Mouse (Mus musculus) embryo, embryonic 11 days (tissue): ENCODE measurements around the gene Ccdc106.
A peak's percentile ranks its signal among the peaks of the same experiment; 100 is the strongest.
"Not testable (repeated sequence)": the region's sequence is repeated elsewhere in the genome, so short reads cannot be mapped to it uniquely, and the experiment has no call there.

Experiments
- DNase-seq: peaks from one replicate; pipeline ENCODE4 v3.0.0-alpha.2; 2015

The Ccdc106 gene

DNA sequence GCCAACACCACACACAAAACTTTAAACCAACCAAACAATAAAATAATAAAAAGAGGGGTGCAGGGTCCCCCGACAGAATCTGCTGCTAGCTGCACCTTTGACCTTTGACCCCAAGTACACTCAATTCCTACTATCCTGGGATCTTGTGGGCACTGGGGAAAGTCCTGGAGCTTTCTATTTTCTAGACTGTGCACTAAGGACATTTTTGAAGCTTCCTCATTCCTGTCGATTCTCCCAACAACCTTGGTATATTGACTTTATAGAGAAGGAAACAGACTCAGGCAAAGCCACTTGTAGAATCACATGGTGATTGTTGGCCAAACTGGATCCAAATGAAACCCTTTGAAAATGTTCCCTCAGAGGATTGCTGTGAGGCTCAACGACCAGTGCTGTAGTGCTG lies 4.3 kb upstream of the Ccdc106 start:
- DNase-seq = no peak

DNA sequence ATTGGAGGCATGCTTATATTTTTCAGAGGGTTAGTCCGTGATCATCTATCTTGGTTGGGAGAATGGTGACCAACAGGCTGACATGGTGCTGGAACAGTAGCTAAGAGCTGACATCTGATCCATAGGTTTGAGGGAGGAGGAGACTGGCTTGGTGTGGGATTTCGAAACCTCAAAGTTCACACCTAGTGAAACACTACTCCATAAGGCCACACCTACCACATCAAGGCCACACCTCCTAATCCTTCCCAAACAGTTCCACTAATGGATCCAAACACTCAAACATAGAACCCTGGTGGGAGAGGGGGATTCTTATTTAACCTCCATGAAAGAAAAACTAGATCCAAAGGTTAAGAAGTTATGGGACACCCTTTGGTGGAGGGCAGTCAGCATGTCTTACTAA lies 3.4 kb upstream of the Ccdc106 start:
- no peak for DNase-seq

DNA sequence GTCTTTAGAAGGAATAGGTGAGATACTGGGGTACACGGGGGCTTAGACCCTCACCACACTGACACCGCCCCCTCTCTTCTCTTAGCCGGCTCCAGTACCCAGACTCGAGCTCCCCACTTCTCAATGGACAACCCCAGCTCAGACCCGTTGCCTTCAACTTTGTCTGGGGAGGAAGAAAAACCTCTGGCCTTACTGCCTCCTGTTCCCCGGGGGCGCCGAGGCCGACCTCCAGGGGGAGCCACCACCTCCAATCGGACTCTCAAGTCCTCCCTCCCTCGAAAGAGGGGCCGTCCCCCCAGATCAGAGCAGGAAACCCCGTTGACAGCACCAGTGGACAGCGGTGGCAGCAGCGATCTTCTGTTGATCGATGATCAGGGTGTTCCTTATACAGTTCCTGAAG lies 3.0 kb upstream of the Ccdc106 start:
- DNase-seq = no peak

DNA sequence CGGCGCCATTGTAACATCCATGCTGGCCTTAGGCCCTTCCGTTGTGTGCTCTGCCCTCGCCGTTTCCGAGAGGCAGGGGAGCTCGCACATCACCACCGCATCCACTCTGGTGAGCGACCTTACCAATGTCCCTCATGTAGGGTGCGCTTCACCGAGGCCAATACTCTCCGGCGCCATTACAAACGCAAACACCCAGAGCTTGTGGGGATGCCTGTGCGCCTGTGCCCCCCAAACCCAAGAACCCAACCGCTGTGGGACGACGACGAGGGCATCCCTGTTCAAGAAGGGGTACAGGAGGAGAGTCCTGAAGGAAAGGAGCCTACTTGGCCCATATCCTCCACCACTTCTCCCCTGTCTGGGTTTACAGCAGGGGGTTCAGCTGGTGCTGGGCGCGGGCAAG lies 2.4 kb upstream of the Ccdc106 start:
- DNase-seq = no peak

DNA sequence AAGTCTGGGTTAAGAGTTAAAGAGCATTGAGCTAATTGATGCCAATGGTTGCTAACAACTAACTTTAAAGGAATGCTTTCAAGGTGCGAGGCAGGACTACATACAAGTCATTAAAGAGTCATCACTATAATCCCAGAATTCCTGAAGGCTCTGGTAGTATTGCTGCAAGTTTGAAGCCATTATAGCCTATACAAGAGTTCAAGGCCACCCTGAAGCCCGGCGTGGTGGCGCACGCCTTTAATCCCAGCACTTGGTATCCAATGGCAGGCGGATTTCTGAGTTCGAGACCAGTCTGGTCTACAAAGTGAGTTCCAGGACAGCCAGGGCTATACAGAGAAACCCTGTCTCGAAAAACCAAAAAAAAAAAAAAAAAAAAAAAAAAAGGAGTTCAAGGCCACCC lies 777 bp upstream of the Ccdc106 start:
- DNase-seq = not testable (repeated sequence)

DNA sequence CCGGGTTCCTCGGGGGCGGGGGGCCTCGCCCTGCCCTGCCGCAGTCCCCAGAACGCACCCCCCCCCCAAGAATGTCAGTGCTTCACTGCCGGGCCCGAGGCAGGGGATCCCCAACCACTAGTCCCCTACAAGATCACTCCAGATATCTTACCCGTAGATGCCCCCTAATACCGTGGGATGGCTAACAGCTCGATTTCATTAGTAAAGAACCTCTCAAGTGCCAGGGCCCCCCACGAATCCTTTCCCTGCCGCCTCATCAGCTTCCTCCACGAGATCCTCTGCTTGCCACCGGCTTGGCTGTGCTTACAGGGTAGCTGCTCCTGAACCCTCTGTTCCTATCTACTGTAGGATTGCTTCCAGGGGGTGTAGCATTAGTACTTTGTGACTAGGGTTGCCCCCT lies 332 bp downstream of the Ccdc106 start:
- no peak for DNase-seq

DNA sequence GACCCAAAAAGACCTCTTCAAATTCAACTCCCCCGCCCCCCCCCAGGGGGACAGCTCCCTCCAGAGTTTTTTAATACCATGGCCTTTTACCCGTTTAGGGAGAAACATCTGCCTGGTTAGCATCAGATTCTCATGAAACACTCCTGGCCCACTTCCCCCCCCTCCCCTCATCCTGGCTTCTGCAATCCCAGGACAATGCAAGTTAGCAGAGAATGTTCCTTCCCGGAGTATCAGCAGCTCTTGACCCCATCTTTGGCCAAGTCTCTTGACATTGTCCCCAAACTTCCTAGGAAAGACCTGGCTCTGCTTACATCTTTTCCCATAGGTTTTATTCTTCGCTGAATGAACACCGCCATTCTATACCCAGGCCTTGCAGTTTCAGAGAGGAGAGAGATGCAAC lies 844 bp downstream of the Ccdc106 start:
- DNase-seq = no peak

DNA sequence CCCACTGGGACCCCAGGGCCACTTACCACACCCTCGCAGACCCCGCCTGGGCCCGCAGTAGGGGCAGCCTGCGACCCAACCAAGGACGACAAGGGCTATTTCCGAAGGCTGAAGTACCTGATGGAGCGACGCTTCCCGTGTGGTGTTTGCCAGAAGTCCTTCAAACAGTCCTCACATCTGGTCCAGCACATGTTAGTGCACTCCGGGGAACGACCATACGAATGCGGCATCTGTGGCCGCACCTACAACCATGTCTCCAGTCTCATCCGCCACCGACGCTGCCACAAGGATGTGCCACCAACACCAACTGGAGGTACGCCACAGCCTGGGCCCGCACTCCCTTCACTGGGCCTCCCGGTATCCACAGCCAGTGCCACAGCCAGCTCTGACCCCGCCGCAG lies 9.2 kb downstream of the Ccdc106 start:
- DNase-seq = no peak

DNA sequence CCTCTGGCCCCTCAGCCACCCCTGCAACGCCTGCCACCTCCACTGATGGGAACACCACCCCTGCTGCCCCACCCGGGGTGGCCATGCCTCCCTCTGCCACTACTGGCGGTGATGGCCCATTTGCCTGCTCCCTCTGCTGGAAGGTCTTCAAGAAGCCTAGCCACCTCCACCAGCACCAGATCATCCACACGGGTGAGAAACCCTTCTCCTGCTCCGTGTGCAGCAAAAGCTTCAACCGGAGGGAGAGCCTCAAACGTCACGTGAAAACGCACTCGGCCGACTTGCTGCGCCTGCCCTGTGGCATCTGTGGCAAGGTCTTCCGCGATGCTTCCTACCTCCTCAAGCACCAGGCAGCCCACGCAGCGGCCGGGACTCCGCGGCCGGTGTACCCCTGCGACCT lies 9.6 kb downstream of the Ccdc106 start:
- DNase-seq = no peak

DNA sequence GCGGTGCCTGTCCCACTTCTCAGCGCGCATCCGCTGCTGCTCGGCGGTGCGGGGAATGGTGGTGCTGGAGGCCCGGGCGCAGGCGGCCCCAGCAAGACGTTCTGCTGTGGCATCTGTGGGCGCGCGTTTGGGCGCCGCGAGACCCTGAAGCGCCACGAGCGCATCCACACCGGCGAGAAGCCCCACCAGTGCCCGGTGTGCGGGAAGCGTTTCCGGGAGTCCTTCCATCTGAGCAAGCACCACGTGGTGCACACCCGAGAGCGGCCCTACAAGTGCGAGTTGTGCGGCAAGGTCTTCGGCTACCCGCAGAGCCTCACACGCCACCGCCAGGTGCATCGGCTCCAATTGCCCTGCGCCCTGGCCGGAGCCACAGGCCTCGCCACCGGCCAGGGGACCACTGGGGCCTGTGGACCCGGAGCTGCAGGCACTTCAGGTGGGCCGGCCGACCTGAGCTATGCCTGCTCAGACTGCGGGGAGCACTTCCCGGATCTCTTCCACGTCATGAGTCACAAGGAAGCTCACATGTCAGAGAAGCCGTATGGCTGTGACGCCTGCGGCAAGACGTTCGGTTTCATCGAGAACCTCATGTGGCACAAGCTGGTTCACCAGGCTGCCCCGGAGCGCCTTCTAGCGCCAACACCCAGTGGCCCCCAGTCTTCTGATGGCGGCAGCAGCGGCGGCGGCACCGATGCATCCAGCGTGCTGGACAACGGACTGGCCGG lies 10.4 kb downstream of the Ccdc106 start:
- no peak for DNase-seq

DNA sequence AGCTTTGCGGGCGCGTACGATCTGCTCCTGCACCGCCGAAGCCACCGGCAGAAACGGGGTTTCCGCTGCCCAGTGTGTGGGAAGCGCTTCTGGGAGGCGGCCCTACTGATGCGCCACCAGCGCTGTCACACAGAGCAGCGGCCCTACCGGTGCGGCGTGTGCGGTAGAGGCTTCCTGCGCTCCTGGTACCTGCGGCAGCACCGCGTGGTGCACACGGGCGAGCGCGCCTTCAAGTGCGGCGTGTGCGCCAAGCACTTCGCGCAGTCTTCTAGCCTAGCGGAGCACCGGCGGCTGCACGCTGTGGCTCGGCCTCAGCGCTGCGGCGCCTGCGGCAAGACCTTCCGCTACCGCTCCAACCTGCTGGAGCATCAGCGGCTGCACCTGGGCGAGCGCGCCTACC lies 11.1 kb downstream of the Ccdc106 start:
- no peak for DNase-seq

DNA sequence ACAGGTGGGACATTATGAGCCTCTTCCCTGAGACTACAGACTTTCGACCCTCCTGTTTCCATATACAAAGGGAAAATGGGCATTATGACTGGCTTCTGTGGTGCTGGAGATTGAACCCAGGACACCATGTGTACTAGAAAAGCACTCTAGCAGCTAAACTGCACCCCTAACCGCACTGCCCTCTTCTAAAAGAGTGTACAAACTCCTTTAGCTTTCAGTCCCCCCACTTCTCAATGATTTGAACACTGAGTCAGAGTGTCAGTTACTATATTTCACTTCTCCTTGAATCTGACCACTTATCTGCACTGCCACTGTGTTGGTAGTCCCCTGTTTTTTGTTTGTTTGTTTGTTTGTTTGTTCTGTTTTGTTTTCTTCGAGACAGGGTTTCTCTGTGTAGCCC lies 13.5 kb downstream of the Ccdc106 start, which contains the start of gene 4632433K11Rik:
4632433K11Rik (plus strand) TSS at position 301 of the 400 bp plus-strand sequence.
- no peak for DNase-seq

DNA sequence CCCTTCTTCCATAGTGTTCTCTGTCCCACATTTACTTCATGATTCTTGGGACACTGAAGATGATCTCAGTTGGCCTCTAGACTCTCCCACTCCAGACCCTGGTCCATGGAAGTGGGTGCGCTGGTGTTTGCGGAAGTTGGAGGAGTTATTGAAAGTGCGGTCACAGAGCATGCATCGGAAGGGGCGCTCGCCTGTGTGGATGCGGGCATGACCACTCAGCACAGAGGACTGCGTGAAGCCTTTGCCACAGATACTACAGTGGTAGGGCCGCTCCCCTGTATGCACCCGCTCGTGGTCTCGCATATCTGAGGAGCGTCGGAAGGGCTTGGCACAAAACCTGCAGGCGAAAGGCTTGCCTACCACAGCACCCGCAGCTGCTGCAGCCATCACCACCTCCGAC lies 15.3 kb downstream of the Ccdc106 start:
- no peak for DNase-seq

DNA sequence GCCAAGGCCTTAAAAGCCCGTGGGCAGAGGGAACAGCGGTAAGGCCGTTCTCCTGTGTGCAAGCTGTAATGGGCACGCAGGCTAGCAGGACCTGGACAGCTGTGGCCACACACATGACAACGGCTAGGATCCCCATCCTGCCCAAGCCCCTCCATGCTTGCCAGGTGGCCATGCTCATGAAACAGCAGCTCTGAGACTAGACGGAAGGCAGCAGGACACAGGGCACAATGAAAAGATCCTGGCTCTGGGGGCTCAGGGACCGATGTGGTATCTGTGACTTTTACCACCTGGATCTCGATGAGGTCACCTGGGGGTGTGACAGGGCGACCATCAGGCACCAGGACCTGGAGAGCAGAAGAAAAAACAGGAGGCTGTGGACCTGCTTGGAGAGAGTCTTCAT lies 15.8 kb downstream of the Ccdc106 start:
- no peak for DNase-seq

DNA sequence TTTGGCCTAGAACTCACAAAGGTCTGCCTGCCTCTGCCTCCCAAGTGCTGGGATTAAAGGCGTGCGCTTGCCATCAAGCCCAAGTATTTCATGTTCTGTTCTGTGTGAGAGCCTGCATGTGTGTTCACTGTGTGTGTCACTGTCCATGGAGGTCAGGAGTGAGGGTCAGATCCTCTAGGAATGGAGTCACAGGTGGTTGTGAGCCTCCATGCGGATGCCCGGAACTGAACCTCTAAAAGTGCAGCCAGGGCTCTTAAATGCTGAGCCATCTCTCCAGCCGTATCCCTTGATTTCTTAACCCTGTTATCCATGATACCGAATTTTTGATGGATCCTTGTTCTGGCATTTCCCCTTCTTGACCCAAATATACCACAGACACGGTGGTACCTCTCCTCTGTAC lies 16.7 kb downstream of the Ccdc106 start:
- no peak for DNase-seq

DNA sequence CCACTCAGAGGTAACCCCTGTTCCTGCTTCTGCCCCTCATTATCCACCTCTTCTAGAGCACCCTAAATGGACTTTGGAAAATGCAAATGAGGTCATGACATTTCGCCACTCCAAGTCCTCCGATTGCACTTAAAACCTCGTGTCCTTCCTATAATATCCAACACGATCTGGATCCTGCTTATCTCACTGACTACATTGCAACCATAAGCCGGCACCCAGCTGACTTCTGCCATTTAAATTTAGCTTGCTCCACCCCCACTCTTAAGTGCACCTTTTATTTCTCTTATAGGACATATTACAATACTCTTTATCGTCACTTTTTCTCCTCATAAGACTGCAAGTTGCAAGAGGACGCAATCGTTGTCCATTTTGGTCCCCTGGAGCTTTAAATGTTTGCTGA lies 17.1 kb downstream of the Ccdc106 start:
- no peak for DNase-seq

DNA sequence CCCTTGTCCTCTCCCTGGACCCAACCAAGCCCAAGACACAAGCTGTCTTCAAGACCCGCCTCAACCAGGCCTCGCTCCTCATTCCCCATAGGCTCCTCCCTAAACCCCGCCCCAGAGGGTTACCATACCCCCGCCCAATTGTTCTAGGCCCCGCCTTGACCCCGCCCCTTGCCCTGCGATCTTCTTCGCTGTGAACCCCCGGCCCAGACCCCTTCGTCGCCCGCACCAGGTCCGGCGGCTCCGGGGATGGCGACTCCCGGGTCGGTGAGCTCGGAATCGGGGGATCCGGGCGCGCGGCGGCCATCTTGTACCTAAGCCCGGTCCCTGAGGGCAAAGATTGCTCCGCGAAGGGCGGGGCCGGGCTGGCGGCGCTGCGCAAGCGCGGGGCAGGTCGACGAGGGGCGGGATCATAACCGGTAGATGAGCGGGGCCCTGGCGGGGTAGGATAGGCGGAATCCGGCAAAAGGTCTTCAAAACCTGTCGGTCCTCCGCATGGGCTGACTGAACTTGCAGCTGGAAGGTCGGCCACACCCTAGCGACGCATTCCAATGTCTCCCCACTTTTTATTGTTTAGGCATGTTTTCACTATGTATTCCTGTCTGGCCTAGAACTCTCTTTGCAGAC lies 17.9 kb downstream of the Ccdc106 start, which contains the start of gene Zfp784:
Zfp784 (minus strand) TSS at position 338 of the 624 bp plus-strand sequence.
- DNase-seq = peak; percentile 94

DNA sequence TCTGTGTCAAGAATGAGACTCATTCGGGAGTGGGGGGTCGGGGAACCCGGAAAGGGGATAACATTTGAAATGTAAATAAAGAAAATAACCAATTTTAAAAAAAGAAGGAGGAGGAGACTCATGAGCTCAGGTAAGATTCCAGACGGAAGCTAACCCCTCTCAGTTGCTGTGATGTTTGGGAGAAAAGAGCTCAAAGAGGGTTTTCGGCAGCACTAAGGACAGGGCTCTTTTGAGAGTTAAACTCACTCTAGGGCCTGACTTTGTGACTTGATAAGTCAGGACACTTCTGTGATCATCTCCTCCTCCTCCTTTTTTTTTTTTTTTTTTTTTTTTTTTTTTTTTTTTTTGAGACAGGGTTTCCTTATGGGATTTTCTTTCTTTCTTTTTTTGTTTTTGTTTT lies 18.6 kb downstream of the Ccdc106 start:
- no peak for DNase-seq

DNA sequence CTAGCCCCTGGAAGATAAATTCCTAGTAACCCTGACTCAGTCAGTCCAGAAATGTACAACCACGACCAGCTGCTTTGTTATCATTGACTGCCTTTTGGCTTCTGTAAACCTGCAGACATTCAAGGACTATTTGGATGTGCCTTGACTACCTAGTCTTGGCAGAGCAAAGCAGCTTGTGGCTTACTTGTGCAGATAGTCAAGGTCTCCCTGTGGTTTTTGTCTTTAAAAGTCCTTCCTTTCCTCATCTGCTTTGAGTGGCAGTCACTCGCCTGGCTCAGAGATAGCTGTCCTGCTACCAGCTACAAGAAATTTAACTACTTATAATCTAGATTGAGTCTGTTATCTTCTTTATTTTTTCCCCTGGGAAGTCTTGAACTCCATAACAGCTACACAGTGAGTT lies 24.6 kb downstream of the Ccdc106 start:
- no peak for DNase-seq

DNA sequence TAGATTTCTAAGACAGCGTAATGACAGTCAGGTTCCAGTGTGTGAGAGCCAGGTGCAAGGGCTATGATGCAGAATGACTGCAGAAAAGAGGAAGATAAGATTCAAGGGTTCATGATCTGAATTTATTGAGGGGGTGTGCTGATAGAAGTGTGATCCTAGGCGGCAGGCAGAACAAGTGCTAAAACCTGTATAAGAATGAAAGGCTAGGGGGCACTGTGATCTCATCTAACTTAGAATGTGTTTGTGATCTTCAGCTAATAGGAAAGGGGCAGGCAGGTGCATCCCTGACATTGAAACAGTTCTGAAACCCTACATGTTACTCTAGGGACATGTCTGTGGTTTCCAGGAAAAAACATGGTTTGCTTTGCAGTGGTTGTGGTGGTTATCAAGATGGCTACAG lies 25.8 kb downstream of the Ccdc106 start:
- DNase-seq = no peak

DNA sequence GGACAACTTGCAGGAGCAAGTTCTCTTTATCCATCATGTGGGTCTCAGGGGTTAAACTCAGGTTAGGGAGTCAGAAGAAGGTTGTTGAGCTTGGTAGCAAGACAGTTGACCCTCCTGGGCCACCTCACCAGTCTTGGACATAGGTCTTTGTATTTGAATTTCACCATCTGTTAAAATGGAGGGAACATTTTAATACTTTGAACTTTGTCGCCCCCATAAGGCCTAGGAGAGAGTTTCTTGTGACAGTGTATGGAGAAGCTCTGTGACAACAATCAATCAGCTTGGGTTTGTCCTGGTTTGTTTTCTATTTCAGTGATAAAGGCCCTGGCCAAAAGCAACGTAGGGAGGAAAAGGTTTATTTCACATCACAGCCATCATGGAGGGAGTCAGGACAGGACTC lies 27.0 kb downstream of the Ccdc106 start:
- DNase-seq = peak; percentile 48

DNA sequence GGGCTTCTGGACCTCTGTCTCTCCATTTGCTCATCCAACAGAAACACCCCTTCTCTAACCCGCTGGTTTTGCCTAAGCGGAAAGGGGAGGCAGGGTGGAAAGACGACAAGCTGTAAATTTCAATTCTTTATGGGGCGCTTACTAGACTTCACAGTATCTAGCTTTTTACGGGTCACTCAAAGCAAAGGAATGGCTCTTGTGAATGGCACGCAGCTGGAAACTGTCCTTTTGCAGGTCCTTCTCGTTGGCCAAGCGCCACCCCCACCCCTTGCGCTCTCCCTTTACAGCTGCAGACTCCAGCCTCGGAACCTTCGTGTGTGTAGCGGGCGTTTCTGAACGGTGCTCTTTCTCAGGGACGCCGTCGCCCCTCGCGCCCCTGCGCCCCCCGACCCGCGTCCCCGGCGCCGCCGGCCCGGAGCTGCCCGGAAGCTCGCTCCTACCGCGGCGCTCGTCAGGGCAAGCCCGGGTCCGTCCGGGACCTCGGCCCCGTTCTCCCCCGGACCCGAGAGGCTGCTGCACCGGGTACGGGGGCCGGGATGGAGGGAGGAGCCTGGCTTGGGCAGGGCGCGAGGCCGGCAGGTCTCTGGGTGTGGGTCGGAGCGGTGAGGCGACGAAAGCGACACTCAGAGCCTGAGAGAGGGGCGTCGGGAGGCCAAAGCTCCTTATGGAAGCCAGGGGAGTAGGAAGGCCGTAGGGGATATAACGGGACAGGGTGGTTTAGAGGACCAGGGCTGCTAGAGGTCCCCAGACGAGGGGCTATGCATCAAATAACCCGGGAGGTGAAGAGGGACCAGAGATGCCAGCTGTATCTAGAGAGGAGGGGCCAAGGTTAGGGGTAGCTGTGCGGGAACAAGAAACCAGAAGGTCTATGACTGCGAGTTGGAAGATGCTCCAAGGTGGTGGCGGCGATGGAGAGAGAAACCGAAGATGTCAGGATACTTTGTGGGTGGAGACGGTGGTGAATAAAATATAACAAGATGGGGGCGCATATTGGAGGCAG lies 31.1 kb downstream of the Ccdc106 start, which contains the start of gene Zfp580:
Zfp580 (plus strand) TSS at position 346 of the 1,000 bp plus-strand sequence.
- peak; percentile 86 for DNase-seq

DNA sequence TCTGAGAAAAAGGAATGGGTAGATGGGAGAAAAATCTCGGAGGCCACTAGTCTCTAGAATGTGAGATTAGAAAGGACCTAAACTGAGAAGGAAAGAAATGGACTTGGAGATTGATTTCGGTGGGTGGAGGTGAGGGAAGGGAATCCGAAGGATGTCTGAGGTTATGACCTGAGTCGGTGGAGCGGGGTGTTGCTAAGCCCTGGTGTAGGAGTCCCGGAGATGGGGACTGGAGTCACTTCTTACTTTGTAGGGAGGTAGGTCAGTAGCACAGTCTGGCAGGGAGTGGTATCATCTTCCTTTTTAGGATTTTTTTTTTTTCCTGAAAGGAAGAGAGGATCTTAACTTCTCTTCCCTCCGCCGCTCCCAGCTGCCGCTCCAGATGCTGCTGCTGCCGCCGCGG lies 32.1 kb downstream of the Ccdc106 start:
- no peak for DNase-seq
